Mouse (Mus musculus) MEL (cell line): ENCODE results near the gene Dgat2.

ENCODE experiments used
- CTCF ChIP-seq, 3 experiments: IDR thresholded peaks in 2 of 3; conservative IDR thresholded peaks in 1 of 3; 2 replicates each; pipeline ENCODE4 v1.5.1; 2011 to 2012; ENCODE audit warnings: low read length in 3 of 3, low read depth in 2 of 3, mild to moderate bottlenecking in 2 of 3, improper control_type of control experiment in 1 of 3, inconsistent platforms in 1 of 3, mixed read lengths in 1 of 3, moderate library complexity in 1 of 3; ENCODE audit not compliant: control insufficient read depth in 1 of 3, insufficient read depth in 1 of 3, poor library complexity in 1 of 3, severe bottlenecking in 1 of 3
- ETS1 ChIP-seq: IDR thresholded peaks from 2 replicates; pipeline ENCODE4 v1.6.1; 2012; ENCODE audit warnings: low read depth, mild to moderate bottlenecking, inconsistent platforms, low read length, improper control_type of control experiment, moderate library complexity
- MAX ChIP-seq: IDR thresholded peaks from 2 replicates; pipeline ENCODE4 v1.6.1; 2011; ENCODE audit warnings: low read length, improper control_type of control experiment
- MYB ChIP-seq: IDR thresholded peaks from 2 replicates; pipeline ENCODE4 v1.6.1; 2011; ENCODE audit warnings: mild to moderate bottlenecking, low read depth, low read length, improper control_type of control experiment
- NRF1 ChIP-seq: IDR thresholded peaks from 2 replicates; pipeline ENCODE4 v1.6.1; 2014; ENCODE audit warnings: low read depth, mild to moderate bottlenecking, inconsistent platforms, low read length, improper control_type of control experiment, moderate library complexity; ENCODE audit not compliant: poor library complexity, insufficient read depth, severe bottlenecking
- POLR2A ChIP-seq, 2 experiments: IDR thresholded peaks; 2 replicates each; pipeline ENCODE4 v1.6.1; 2011 to 2012; ENCODE audit warnings: low read length in 2 of 2, mild to moderate bottlenecking in 2 of 2, control low read depth in 1 of 2, improper control_type of control experiment in 1 of 2, low read depth in 1 of 2, moderate library complexity in 1 of 2; ENCODE audit not compliant: control insufficient read depth in 1 of 2, insufficient read depth in 1 of 2, poor library complexity in 1 of 2
- SMC3 ChIP-seq: IDR thresholded peaks from 2 replicates; pipeline ENCODE4 v1.6.1; 2011; ENCODE audit warnings: low read depth, low read length, improper control_type of control experiment
- UBTF ChIP-seq: IDR thresholded peaks from 2 replicates; pipeline ENCODE4 v1.6.1; 2012; ENCODE audit warnings: low read depth, mild to moderate bottlenecking, inconsistent platforms, low read length, improper control_type of control experiment, moderate library complexity, borderline replicate concordance; ENCODE audit not compliant: insufficient read depth
- USF1 ChIP-seq: IDR thresholded peaks from 2 replicates; pipeline ENCODE4 v1.6.1; 2014; ENCODE audit warnings: low read depth, mild to moderate bottlenecking, inconsistent platforms, low read length, improper control_type of control experiment, moderate library complexity
- USF2 ChIP-seq, 2 experiments: IDR thresholded peaks; 2 replicates each; pipeline ENCODE4 v1.6.1; 2011 to 2012; ENCODE audit warnings: improper control_type of control experiment in 2 of 2, low read length in 2 of 2, borderline replicate concordance in 1 of 2, inconsistent platforms in 1 of 2, low read depth in 1 of 2, mild to moderate bottlenecking in 1 of 2; ENCODE audit not compliant: insufficient read depth in 1 of 2
- ZC3H11A ChIP-seq: IDR thresholded peaks from 2 replicates; pipeline ENCODE4 v1.6.1; 2012; ENCODE audit warnings: low read depth, mild to moderate bottlenecking, inconsistent platforms, low read length, improper control_type of control experiment
- ZKSCAN1 ChIP-seq: IDR thresholded peaks from 2 replicates; pipeline ENCODE4 v1.6.1; 2012; ENCODE audit warnings: low read depth, mild to moderate bottlenecking, inconsistent platforms, low read length, improper control_type of control experiment, moderate library complexity

DNA sequence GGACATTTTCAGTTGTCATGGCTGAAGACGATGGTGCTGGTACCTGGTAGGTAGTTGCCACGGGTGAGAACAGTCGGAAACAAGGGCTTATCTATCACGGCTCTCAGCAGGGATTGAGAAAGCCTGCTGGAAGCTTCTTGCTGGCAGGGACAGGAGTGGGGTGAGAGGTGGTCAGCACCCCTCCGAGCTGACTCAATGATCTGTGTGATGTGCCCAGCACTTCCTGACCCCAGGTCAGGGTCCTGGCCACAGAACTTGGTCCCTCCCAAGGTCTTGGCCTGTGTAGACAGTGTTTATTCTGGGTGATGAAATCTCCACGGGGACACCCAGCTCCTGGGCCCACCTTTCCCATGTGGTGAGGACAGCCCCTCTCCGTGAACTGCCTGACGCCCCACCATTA lies 46.3 kb upstream of the Dgat2 start:
- TF ChIP-seq POLR2A (IDR thresholded peaks at IDR 0.05; ENCODE audit: control insufficient read depth in 1 of 2, insufficient read depth in 1 of 2, low read depth in 1 of 2, low read length in 2 of 2, poor library complexity in 1 of 2) (no peak), NRF1 (no peak), MYB (no peak), ZC3H11A (no peak), SMC3 (no peak), USF1 (no peak), ETS1 (no peak), USF2 (IDR thresholded peaks at IDR 0.05; ENCODE audit: borderline replicate concordance in 1 of 2, insufficient read depth in 1 of 2, low read depth in 1 of 2, low read length in 2 of 2) (no peak), ZKSCAN1 (no peak), MAX (no peak), UBTF (no peak), CTCF (IDR thresholded peaks at IDR 0.05 in 2 of 3, conservative IDR thresholded peaks at IDR 0.05 in 1 of 3; ENCODE audit: control insufficient read depth in 1 of 3, insufficient read depth in 1 of 3, low read depth in 2 of 3, low read length in 3 of 3, poor library complexity in 1 of 3, severe bottlenecking in 1 of 3) (no peak)
